Mouse (Mus musculus) NIH3T3 (cell line): ENCODE data around the gene Dnaja2.
A peak's percentile ranks its signal among the peaks of the same experiment; 100 is the strongest.

Experiments used
- DNase-seq: peaks from one replicate; pipeline ENCODE4 v3.0.0-alpha.2; 2012; ENCODE audit warnings: low read depth

Gene Dnaja2

DNA sequence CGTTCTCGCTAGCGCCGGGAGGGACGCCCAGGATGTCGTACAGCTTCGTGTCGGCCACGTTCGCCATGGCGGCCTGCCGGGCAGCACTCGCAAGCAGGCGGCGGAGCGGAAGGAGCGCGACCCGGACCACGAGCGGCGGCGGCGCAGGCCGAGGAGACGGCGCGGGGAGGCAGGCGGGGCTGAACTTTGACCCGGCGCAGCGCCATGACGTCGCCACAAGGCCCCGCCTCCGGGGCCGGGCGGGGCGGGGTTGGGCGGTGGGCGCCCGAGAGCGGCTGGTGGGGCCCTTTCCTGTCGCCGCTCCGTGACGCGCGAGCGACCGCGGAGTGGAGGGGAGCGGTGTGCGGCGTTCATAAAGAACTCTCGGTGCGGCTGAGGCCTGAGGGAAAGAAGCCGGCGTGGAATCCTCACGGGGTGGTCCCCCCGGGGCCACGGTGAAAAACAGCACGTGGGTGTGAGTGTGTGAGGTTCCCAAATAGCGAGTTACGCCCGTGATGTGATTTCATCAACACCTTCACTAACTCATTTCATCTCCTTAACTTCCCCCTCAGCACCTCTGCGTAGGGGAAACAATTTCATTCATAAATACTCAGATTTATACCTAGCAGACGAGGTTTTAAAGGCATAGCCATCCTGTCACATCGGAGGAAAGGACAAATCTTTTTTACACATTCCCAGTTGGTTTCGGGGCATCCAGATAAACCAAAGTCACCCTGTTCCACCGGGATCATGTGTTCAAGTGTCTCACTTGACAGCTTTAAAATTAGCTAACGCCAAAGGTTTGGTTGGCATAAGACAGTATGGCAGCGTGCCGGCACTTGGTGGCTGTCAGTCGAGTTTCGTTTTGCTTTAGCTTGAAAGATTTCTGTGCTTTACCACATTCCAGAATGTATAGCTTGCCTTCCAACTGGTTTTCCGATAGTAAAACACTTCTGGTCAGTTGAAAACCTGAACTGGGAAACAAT is at the start of gene Dnaja2:
Dnaja2 (minus strand) TSS at position 164 of the 965 bp plus-strand sequence.
- DNase-seq: peak; percentile 92

DNA sequence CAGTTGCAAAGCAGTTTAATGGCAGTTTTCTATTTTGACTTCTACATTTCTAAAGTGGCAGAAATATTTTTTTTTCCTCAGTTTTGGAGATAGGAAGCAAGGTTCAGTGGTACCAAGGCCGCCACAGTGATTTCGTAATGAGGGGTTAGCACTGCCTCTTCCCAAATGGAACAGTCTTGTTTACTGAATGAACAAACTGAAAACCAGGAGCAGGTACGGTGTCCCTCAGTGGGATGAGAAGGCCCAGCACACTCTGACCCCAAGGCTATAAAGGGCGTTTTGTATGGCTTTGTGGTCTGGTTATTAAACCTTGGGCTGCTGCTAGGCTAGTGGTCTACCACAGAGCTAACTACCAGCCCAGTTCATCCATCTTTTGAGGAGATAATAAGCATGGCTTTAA is 49.1 kb upstream of the Dnaja2 start:
- DNase-seq: no peak

- DNase-seq: peak; percentile 76
Observed at GRCm38 (mm10) chr8:85603203-85603895, 48.2 kb upstream of the Dnaja2 start.

GRCm38 (mm10) chr8:85602737-85603136 is 47.6 kb upstream of the Dnaja2 start:
- DNase-seq: peak; percentile 22

GRCm38 (mm10) chr8:85601741-85602140 is 46.6 kb upstream of the Dnaja2 start:
- no peak for DNase-seq

DNA sequence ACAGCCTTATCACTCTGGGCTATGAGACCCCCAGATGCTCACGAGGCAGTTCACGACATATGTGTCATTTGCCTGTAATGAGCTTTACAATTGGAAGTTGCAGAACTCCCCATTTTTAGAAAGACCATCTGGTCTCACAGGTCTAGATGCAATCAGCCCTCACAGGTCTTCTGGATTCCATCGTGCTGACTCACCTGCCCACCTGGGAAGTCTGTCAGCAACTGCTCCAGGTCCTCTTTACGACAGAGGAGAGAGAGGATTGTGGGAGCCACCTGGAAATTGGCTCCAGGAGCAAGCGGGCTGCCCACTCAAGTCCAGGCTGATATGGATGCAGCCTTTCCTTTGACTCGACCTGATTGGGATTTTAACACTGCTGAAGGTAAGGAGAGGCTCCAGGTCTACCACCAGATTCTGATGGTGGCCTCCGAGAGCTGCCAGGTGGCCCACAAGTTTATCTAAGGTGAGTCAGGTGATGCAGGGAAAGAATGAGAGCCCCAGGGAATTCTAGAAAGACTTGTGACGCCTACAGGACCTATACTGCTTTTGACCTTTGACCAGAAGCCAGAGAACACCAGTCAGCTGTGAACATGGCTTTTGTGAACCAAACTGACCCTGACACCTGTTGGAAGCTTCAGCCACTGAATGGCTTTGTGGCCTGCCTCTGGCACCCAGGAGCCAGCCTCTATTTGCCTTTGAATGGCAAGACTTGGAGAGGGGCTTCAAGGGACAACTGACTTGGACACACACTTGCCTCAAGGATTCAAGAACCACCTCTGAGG is 42.5 kb upstream of the Dnaja2 start:
- no peak for DNase-seq

DNA sequence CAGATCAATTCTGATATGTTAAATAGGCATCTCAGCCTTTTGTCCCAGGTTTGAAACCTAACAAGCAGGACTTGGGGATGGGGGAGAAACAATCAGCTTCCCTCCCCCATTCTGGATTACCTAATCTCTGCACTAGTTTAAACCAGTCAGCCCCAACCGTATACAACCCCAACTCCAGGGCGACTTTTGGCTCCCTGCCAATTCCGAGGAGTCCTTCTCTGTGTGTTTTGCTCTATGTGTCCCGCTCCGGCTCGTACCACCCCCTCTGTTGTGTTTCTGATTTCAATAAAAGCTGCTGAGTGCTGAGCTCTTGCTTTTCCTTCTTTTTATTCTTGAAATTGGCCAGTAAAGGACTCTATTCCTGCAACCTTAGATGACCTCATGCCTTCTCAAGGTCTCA is 40.2 kb upstream of the Dnaja2 start:
- peak; percentile 19 for DNase-seq

- no peak for DNase-seq
Observed at GRCm38 (mm10) chr8:85594983-85595382, 39.8 kb upstream of the Dnaja2 start.

GRCm38 (mm10) chr8:85593324-85593723 is 38.2 kb upstream of the Dnaja2 start:
- DNase-seq: no peak

DNA sequence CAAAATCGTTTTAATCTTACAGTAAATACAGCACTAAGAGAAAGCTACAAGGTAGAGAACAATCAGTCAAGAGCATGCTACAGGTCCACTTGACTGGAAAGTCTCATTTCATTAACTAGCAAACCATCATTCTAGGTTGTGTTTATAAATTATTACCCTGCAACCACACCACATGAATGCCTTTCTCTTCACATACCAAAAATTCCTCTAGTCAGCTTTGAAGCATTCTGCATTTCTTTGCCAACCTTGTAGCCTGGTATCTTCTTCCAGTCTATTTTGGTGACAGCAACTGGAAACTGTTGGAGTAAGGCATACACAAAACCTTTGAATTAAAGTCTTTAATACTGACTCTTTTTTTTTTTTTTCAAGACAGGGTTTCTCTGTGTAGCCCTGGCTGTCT is 36.4 kb upstream of the Dnaja2 start:
- no peak for DNase-seq

DNA sequence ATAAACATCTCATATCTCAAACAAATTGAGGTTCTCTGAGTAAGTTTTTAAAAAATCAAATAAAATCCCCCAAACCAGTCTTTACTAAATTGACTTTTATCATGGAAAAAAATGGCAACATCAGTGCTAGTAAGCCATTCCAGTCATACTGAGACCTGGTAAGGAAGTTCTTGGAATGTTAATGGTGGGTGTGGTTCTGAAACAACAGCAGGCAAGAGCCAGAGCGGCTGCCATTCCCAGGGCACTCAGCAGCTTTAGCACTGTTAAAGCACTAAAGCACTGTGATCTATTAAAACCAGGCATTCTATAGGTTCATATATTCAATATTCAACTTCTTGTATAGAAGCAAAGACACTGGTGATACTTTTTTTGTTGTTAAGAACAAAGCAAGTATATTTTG is 35.1 kb upstream of the Dnaja2 start:
- no peak for DNase-seq

- DNase-seq: no peak
Observed at GRCm38 (mm10) chr8:85588596-85588995, 33.5 kb upstream of the Dnaja2 start.

- DNase-seq: no peak
Observed at GRCm38 (mm10) chr8:85577666-85578065, 22.5 kb upstream of the Dnaja2 start.

DNA sequence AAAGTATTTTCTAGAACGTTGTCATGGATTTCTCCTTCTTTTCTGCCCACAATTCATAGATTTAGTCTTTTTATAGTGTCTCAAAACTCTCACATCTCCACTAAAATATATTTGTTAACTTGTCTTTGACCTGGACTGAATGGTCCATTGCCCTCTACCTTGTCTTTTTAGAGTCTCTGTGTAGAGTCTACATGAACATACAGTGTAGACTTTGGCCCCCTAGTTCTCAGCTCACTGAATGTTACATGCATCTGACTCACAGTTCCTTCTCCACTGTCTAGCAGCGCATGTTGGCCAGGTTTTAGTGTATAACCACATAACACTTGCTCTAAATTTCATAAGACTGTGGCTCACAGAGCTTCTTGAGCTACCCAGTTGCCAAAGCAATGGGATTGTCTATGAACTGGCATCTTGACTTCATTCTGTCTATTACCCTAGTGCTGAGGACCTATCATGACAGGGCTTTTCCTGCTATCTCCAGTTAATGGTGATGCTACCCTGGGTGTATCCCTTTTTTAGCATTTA is 18.9 kb upstream of the Dnaja2 start:
- DNase-seq: peak; percentile 23

- DNase-seq: no peak
Observed at GRCm38 (mm10) chr8:85570466-85570865, 15.3 kb upstream of the Dnaja2 start.

DNA sequence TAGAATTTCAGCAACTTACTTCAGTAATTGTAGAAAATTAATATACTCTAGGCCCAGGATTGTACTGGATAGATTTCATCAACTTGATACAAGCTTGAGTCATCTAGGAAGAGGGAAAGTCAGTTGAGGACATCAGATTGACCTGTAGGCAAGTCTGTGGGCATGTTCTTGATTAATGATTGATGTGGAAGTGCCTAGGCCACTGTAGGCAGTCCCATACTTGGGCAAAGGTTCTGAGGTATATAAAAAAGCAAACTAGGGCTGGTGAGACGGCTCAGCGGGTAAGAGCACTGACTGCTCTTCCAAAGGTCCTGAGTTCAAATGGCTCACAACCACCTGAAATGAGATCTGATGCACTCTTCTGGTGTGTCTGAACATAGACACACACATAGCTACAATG is 12.7 kb upstream of the Dnaja2 start:
- DNase-seq: no peak

DNA sequence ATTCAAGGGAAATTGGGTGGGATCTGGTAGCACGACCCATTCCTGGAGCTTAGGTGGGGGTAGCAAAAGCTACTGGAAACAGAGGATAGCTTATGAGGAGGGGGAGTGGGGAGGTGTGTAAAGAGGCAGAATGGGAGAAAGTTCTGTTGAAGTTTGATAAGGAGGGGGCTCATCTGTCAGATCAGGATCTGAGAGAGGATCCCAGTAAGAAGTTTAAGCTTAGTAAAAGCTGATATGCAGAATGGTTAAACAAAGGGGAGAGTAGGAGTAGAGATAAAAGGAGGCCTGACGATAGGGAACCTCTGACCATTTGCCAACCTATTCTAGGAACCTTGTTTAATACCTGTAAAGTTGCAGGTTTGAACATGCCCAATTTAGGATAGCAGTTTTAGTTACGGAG is 10.0 kb upstream of the Dnaja2 start:
- DNase-seq: no peak

GRCm38 (mm10) chr8:85563336-85563735 is 8.2 kb upstream of the Dnaja2 start:
- no peak for DNase-seq

GRCm38 (mm10) chr8:85559966-85560365 is 4.8 kb upstream of the Dnaja2 start:
- no peak for DNase-seq

GRCm38 (mm10) chr8:85559201-85559600 is 4.1 kb upstream of the Dnaja2 start:
- DNase-seq: no peak

DNA sequence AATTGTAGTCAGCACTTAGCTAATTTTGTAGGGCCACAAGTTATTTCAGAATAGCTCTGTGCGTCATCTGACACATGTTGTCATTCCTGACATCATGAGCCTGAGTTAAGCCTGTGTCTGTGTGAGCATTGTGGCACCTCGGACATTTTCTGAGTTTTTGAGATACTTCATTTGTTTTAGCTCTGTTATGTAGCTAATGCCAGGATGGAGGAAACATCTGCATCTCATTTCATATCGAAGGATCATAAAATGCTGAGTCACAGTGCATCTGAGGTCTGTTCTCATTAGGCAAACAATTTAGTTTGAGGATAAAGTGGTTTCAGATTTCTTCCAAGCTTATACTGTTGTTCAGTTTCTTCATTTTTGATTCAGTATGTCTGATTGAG is 2.5 kb upstream of the Dnaja2 start:
- DNase-seq: peak; percentile 87

- DNase-seq: peak; percentile 22
Observed at GRCm38 (mm10) chr8:85556986-85557600, 1.9 kb upstream of the Dnaja2 start.
